Mouse (Mus musculus) lung, postnatal 0 days (tissue): ENCODE results near the gene Cntn4.

Source experiments
- CTCF ChIP-seq: IDR thresholded peaks from 2 replicates; pipeline ENCODE4 v1.5.1; 2016; ENCODE audit warnings: antibody characterized with exemption, mild to moderate bottlenecking
- EP300 ChIP-seq: IDR thresholded peaks from 2 replicates; pipeline ENCODE4 v1.6.1; 2016; ENCODE audit warnings: antibody characterized with exemption, mild to moderate bottlenecking, control low read depth

DNA sequence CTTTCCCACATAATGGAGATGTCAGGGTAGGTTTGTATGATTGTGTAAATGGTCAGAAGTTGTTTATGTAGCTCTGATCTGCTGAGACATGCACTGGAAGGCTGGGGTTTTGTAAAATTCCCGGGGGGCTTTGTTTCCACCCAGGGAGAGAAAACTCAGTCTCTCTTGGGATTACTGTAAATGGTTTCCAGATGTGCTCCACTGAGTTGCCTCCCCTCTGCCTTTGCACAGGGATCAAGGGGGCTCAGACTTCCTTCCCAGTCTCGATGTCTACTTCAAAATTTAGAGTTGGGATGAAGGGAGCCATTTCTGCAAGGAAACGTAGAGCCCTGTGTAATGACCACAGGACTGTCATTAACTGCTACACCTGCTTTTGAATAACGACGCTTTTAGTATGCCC lies 823 bp upstream of the Cntn4 start:
- TF ChIP-seq CTCF (no peak), EP300 (no peak)
